19 mouse cellular contexts compared by ENCODE assay signal in the genomic region with DNA sequence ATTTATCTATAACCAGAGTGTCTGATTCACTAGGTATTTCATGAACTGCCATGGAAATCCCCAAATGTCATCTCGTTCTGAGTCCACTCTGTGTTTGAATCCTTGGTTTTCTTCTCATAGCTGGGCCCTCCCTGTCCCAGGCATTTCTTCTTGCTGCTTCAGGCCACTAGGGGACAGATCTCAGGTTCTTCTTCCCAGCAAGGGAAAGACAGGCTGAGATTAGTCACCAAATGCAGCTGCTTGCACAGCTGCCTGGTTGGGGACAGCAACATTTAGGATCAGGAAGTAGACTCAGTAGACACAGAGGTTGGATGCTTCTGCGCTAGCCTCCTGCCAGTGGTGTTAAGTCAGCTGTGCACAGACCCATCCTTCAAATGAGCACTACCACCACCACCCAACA.
DNase-seq lines count a peak whose midpoint lies in the region; ATAC-seq and TF ChIP-seq lines count a peak whose summit lies in the region.
"Had no signal": no experiment of that assay in that cellular context is flagged by ENCODE, and none has a peak within 500 bp of the region (broad histone marks: within the 10 kb centered on the region; RNA-seq: fewer than 3 reads in every experiment).

No protein-coding gene starts in this region.

- H3K4me2 ChIP-seq in liver, embryonic 14.5 days (ENCODE audit: low read depth): no peak overlapping the region
- H3K4me2 ChIP-seq in liver, embryonic 11.5 days: no peak overlapping the region
- no peak overlapping the region for H3K4me2 ChIP-seq in neural tube, embryonic 15.5 days
- H3K4me2 ChIP-seq: limb, embryonic 13.5 days; liver, embryonic 15.5 days; neural tube, embryonic 13.5 days; stomach, embryonic 15.5 days had no signal

- intact Hi-C loops in gastrocnemius, adult 2 months (cut with DNase I): no loop called here

- H3K9me3 ChIP-seq in liver, embryonic 14.5 days (ENCODE audit: control insufficient read depth, low read length): no peaks in the 10 kb centered on the region
- H3K9me3 ChIP-seq in liver, embryonic 11.5 days (ENCODE audit: control insufficient read depth, low read length): no peaks in the 10 kb centered on the region
- no peaks in the 10 kb centered on the region for H3K9me3 ChIP-seq in neural tube, embryonic 15.5 days (replicated peaks)
- H3K9me3 ChIP-seq: hindbrain, embryonic 10.5 days; limb, embryonic 13.5 days; liver, embryonic 15.5 days; neural tube, embryonic 13.5 days; stomach, embryonic 15.5 days had no signal

- no peak for ATAC-seq in liver, embryonic 14.5 days (ENCODE audit: insufficient read depth)
- no peak for ATAC-seq in liver, embryonic 11.5 days (replicated peaks; ENCODE audit: low FRiP score)
- peak; percentile 27; the same call in 1 of the 2 replicates for ATAC-seq in granulocyte monocyte progenitor cell, adult 5-6 weeks (replicated peaks; ENCODE audit: poor library complexity, severe bottlenecking)
- no peak for ATAC-seq in neural tube, embryonic 15.5 days (ENCODE audit: low FRiP score)

- no peak for TF ChIP-seq EP300 in liver, embryonic 14.5 days (IDR thresholded peaks at IDR 0.05; ENCODE audit: low read depth)

- H3K4me1 ChIP-seq in liver, embryonic 14.5 days (replicated peaks; ENCODE audit: control insufficient read depth in 2 of 2, insufficient read depth in 2 of 2, low read length in 1 of 2): no peaks in the 10 kb centered on the region
- no peaks in the 10 kb centered on the region for H3K4me1 ChIP-seq in liver, embryonic 11.5 days (replicated peaks; ENCODE audit: control insufficient read depth, insufficient read depth, low read length)
- peaks cover 3% of the 10 kb centered on the region; the same call in 1 of the 2 replicates for H3K4me1 ChIP-seq in neural tube, embryonic 15.5 days
- H3K4me1 ChIP-seq: liver, embryonic 15.5 days had no signal

- H3K4me3 ChIP-seq in gastrocnemius, adult 2 months: no peak overlapping the region
- H3K4me3 ChIP-seq in liver, embryonic 14.5 days (ENCODE audit: insufficient read depth in 1 of 2, low read depth in 2 of 2, low read length in 2 of 2): no peak overlapping the region
- no peak overlapping the region for H3K4me3 ChIP-seq in liver, embryonic 11.5 days (ENCODE audit: low read depth, low read length)
- no peak overlapping the region for H3K4me3 ChIP-seq in C2C12 (ENCODE audit: insufficient read depth, poor library complexity, severe bottlenecking)
- H3K4me3 ChIP-seq in neural tube, embryonic 15.5 days (replicated peaks): no peak overlapping the region
- H3K4me3 ChIP-seq: hindbrain, embryonic 10.5 days; limb, embryonic 13.5 days; liver, embryonic 15.5 days; neural tube, embryonic 13.5 days; stomach, embryonic 15.5 days had no signal

- peak; percentile 2; the same call in 1 of the 2 replicates for TF ChIP-seq CTCF in gastrocnemius, adult 2 months (IDR thresholded peaks at IDR 0.05)
- 0 out of 2 replicates have a peak, but pooled peaks have one; percentile 16 for TF ChIP-seq CTCF in liver, embryonic 14.5 days (IDR thresholded peaks at IDR 0.05; ENCODE audit: low read depth)
- no peak for TF ChIP-seq CTCF in C2C12 (IDR thresholded peaks at IDR 0.05; ENCODE audit: control insufficient read depth, insufficient read depth, insufficient read length)

- no peaks in the 10 kb centered on the region for H3K27me3 ChIP-seq in liver, embryonic 14.5 days (ENCODE audit: control insufficient read depth, insufficient read depth, low read length)
- no peaks in the 10 kb centered on the region for H3K27me3 ChIP-seq in liver, embryonic 11.5 days (replicated peaks; ENCODE audit: control insufficient read depth, insufficient read depth, low read length)
- no peaks in the 10 kb centered on the region for H3K27me3 ChIP-seq in C2C12 (ENCODE audit: control insufficient read depth, insufficient read depth, insufficient read length)
- no peaks in the 10 kb centered on the region for H3K27me3 ChIP-seq in neural tube, embryonic 15.5 days (replicated peaks)
- H3K27me3 ChIP-seq: limb, embryonic 13.5 days; liver, embryonic 15.5 days; neural tube, embryonic 13.5 days; stomach, embryonic 15.5 days had no signal

- no peak overlapping the region for H3K27ac ChIP-seq in gastrocnemius, adult 2 months
- no peak overlapping the region for H3K27ac ChIP-seq in liver, embryonic 14.5 days
- H3K27ac ChIP-seq in liver, embryonic 11.5 days (ENCODE audit: low read depth, low read length): no peak overlapping the region
- H3K27ac ChIP-seq in neural tube, embryonic 15.5 days (replicated peaks): no peak overlapping the region
- H3K27ac ChIP-seq: hindbrain, embryonic 10.5 days; limb, embryonic 13.5 days; liver, embryonic 15.5 days; neural tube, embryonic 13.5 days; stomach, embryonic 15.5 days had no signal

- DNase-seq in gastrocnemius, adult 2 months: no peak
- no peak for DNase-seq in gastrocnemius, postnatal 25 days
- no peak for DNase-seq in liver, embryonic 14.5 days (ENCODE audit: low read depth in 3 of 3, low spot score in 3 of 3)
- DNase-seq in liver, embryonic 11.5 days (ENCODE audit: low spot score): no peak
- no peak for DNase-seq in adrenal gland, adult 8-10 months
- DNase-seq: adrenal gland, postnatal 10 days; embryo, embryonic 11 days; kidney, adult 9 months; kidney, postnatal 36 days; lung, postnatal 14 days; thymus, adult 2 months had no signal

- H3ac ChIP-seq in C2C12 (ENCODE audit: control insufficient read depth, insufficient read length, low read depth): no peak overlapping the region

- no peaks in the 10 kb centered on the region for H3K36me3 ChIP-seq in liver, embryonic 14.5 days (replicated peaks; ENCODE audit: control insufficient read depth, insufficient read depth, low read depth)
- H3K36me3 ChIP-seq in liver, embryonic 11.5 days (ENCODE audit: control insufficient read depth, insufficient read depth, low read length): no peaks in the 10 kb centered on the region
- H3K36me3 ChIP-seq in C2C12 (ENCODE audit: control insufficient read depth, insufficient read depth): no peaks in the 10 kb centered on the region
- no peaks in the 10 kb centered on the region for H3K36me3 ChIP-seq in neural tube, embryonic 15.5 days
- H3K36me3 ChIP-seq: hindbrain, embryonic 10.5 days; limb, embryonic 13.5 days; liver, embryonic 15.5 days; neural tube, embryonic 13.5 days; stomach, embryonic 15.5 days had no signal

- WGBS in liver, embryonic 14.5 days (ENCODE audit: insufficient replicate concordance): 54% methylated on average over 2 of the region's 2 CpGs
- 58% methylated on average over 2 of the region's 2 CpGs for WGBS in liver, embryonic 11.5 days
- 88% methylated on average over 2 of the region's 2 CpGs for WGBS in neural tube, embryonic 15.5 days

- no peak overlapping the region for H3K9ac ChIP-seq in liver, embryonic 14.5 days (replicated peaks)
- no peak overlapping the region for H3K9ac ChIP-seq in liver, embryonic 11.5 days (ENCODE audit: low read depth, low read length)
- no peak overlapping the region for H3K9ac ChIP-seq in neural tube, embryonic 15.5 days (replicated peaks)
- H3K9ac ChIP-seq: limb, embryonic 13.5 days; liver, embryonic 15.5 days; neural tube, embryonic 13.5 days; stomach, embryonic 15.5 days had no signal

- no peaks in the 10 kb centered on the region for H3K79me2 ChIP-seq in C2C12 (ENCODE audit: control insufficient read depth, insufficient read depth)

- H3K79me3 ChIP-seq in C2C12 (ENCODE audit: low read depth): no peaks in the 10 kb centered on the region

TF ChIP-seq in C2C12, 6 proteins besides CTCF, POLR2A, EP300 and RAD21:
- TF ChIP-seq USF1 (IDR thresholded peaks at IDR 0.05; ENCODE audit: low read depth) (no peak), MYOD1 (IDR thresholded peaks at IDR 0.05; ENCODE audit: control insufficient read depth, insufficient read length, low read depth) (peak; percentile 64), FOSL1 (IDR thresholded peaks at IDR 0.05; ENCODE audit: insufficient read depth, low read length, poor library complexity, severe bottlenecking) (no peak)
